Mouse (Mus musculus): ENCODE results near the gene Borcs6. TPM values are rescaled to one million over a fixed set of nuclear protein-coding genes. Genes with fewer than 3 reads are reported as not detected.

The Borcs6 gene
- 15.7 TPM for polyA plus RNA-seq (2014; fragmentation: Illumina TruSeq; extraction: RNeasy Lipid Tissue Mini Kit (QIAGEN cat#74804); ENCODE audit: insufficient read depth, low read depth, low replicate concordance)

GRCm38 (mm10) chr11:69059357-69059974 is at the start of gene Borcs6:
Gene Borcs6 (plus strand): TSS chr11:69059717.

DNA sequence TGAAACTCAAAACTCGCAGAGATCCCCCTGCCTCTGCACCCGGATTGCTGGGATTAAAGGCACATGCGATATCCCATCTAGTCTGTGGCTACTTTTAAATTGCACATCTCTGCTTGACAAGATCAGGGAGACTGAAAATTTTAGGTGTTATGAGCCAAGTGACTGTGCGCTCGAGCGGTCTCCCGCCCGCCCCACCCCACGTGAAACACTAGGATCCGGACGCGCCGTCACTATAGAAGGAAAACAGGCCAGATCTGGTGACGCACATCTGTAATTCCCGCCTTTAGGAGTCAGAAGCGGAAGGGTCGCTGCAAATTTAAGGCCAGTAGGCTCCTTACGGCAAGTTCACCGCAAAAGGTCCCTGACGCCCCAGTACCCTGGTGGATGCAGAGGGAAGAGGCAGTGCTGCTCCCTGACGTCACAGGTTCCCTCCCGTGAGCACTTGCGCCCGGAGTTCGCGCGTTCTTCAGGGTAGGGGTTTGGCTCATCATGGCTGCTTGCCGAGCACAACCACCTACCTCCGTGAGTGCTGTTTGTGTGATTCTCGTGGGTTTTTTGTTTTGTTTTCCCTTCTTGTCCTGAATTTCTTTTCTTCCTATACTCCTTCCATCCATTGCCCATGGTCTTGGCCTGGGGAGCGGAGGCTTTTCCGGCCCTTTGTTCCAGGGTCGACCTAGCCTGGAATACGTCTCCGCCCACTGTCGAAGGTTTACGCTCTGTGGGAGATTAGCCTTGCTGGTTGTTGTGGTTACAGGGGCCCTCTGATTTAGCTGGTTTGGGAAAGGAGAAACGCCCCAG is 43.7 kb upstream of the Borcs6 start, which contains the start of gene Ctc1:
Gene Ctc1, plus strand, starts transcription at position 268 of the 798 bp plus-strand sequence.

GRCm38 (mm10) chr11:69045531-69046394 is 13.8 kb upstream of the Borcs6 start, which contains the start of gene Aurkb:
Gene Aurkb (plus strand): TSS chr11:69045647.

GRCm38 (mm10) chr11:69070590-69071222 is 11.2 kb downstream of the Borcs6 start, which contains the start of gene Tmem107:
Gene Tmem107 (plus strand): TSS chr11:69070806.

DNA sequence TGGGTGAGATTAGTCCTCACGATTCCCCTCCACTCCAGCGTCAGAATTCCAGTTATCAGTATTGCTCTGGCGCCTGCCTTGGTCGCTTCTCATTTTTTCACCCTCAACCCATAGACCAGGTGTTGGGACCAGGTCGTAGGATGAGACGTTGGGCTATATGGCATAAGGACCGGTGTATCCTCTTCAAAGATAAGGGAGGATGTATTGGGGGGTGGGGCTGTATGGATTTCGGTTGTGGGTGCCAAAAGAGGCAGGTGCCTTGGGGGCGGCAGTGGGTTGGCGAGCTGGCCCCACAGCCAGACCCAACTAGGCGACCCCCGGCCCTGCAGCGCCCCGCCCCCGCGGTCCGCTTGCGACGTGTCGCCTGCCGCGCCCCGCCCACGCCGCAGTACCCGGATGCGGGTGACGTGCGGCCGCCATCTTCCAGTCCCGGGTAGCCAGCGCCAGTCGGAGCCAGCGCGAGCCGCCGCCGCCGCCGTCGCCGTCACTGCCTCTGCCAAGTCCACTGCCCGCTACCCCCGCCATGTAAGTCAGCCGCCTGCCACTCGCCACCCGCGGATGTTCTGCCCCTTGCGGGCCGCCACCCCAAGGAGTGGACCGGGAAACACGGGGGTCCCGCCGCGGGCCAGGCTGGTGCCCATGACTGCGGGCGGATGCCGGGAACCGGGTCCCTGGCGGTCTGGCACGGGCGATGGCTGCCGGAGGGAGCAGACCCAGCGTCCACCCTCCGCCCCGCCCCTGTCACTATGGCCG is 28.8 kb downstream of the Borcs6 start, which contains the start of gene Vamp2:
Gene Vamp2, plus strand, starts transcription at position 388 of the 753 bp plus-strand sequence.

DNA sequence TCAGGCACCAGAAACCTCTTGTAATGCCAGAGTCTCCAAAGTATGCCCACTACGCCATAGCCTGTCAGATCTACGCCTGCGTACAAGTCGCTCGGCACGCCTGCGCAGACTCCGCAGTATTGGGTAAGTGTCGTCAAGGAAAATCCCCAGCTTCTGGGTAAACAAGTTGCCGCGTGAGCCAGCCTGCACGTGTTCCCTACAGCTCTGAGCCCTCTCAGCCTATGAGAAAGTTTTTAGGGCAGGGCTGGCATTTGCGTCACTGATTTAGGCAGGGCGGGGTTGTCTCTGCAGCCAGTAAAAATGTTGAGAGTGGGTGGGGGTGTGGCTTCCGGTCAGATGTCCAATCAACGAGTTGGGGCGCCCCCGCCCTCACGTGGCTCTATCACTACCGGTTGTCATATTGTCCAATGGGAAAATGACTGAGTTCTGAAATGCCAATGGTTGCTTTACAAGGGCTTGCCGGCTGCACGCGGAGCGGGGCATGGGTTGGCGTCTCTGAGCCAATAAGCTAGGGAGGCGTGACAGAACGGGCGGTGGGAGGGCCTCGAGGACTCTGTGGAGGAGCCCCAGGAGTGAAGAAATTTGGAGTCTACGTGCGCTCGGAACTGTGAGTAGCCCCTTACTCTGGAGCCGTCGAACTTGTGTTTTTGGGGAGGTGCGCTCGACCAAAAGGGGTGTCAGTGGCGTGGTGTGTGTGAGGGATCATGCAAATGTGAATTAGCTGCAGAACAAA is 35.3 kb downstream of the Borcs6 start, which contains the start of gene Per1:
Gene Per1, plus strand, starts transcription at position 521 of the 733 bp plus-strand sequence.

Other genes with a start within 250 kb of the Borcs6 start
- gene Ndel1, start 187.9 kb upstream of the Borcs6 start, polyA plus RNA-seq (2014; fragmentation: Illumina TruSeq; extraction: RNeasy Lipid Tissue Mini Kit (QIAGEN cat#74804); ENCODE audit: insufficient read depth, low read depth, low replicate concordance), result 43.4 TPM
- not detected for gene Rnf222, start 171.2 kb upstream of the Borcs6 start, polyA plus RNA-seq (2014; fragmentation: Illumina TruSeq; extraction: RNeasy Lipid Tissue Mini Kit (QIAGEN cat#74804); ENCODE audit: insufficient read depth, low read depth, low replicate concordance)
- 2,813 TPM for gene Rpl26, start 158.1 kb upstream of the Borcs6 start, polyA plus RNA-seq (2014; fragmentation: Illumina TruSeq; extraction: RNeasy Lipid Tissue Mini Kit (QIAGEN cat#74804); ENCODE audit: insufficient read depth, low read depth, low replicate concordance)
- gene Odf4, start 132.6 kb upstream of the Borcs6 start, polyA plus RNA-seq (2014; fragmentation: Illumina TruSeq; extraction: RNeasy Lipid Tissue Mini Kit (QIAGEN cat#74804); ENCODE audit: insufficient read depth, low read depth, low replicate concordance), result not detected
- gene Arhgef15, start 102.2 kb upstream of the Borcs6 start, polyA plus RNA-seq (2014; fragmentation: Illumina TruSeq; extraction: RNeasy Lipid Tissue Mini Kit (QIAGEN cat#74804); ENCODE audit: insufficient read depth, low read depth, low replicate concordance), result 34.6 TPM
- gene Slc25a35, start 91.6 kb upstream of the Borcs6 start, polyA plus RNA-seq (2014; fragmentation: Illumina TruSeq; extraction: RNeasy Lipid Tissue Mini Kit (QIAGEN cat#74804); ENCODE audit: insufficient read depth, low read depth, low replicate concordance), result 9.0 TPM
- 17.0 TPM for gene Rangrf, start 84.5 kb upstream of the Borcs6 start, polyA plus RNA-seq (2014; fragmentation: Illumina TruSeq; extraction: RNeasy Lipid Tissue Mini Kit (QIAGEN cat#74804); ENCODE audit: insufficient read depth, low read depth, low replicate concordance)
- 2.7 TPM for gene Pfas, start 51.3 kb upstream of the Borcs6 start, polyA plus RNA-seq (2014; fragmentation: Illumina TruSeq; extraction: RNeasy Lipid Tissue Mini Kit (QIAGEN cat#74804); ENCODE audit: insufficient read depth, low read depth, low replicate concordance)
- gene Ctc1, start 43.8 kb upstream of the Borcs6 start, polyA plus RNA-seq (2014; fragmentation: Illumina TruSeq; extraction: RNeasy Lipid Tissue Mini Kit (QIAGEN cat#74804); ENCODE audit: insufficient read depth, low read depth, low replicate concordance), result 14.5 TPM
- 1.7 TPM for gene Aurkb, start 14.1 kb upstream of the Borcs6 start, polyA plus RNA-seq (2014; fragmentation: Illumina TruSeq; extraction: RNeasy Lipid Tissue Mini Kit (QIAGEN cat#74804); ENCODE audit: insufficient read depth, low read depth, low replicate concordance)
- gene Tmem107, start 11.1 kb downstream of the Borcs6 start, polyA plus RNA-seq (2014; fragmentation: Illumina TruSeq; extraction: RNeasy Lipid Tissue Mini Kit (QIAGEN cat#74804); ENCODE audit: insufficient read depth, low read depth, low replicate concordance), result 46.5 TPM
- 71.0 TPM for gene Vamp2, start 28.8 kb downstream of the Borcs6 start, polyA plus RNA-seq (2014; fragmentation: Illumina TruSeq; extraction: RNeasy Lipid Tissue Mini Kit (QIAGEN cat#74804); ENCODE audit: insufficient read depth, low read depth, low replicate concordance)
- gene Per1, start 35.5 kb downstream of the Borcs6 start, polyA plus RNA-seq (2014; fragmentation: Illumina TruSeq; extraction: RNeasy Lipid Tissue Mini Kit (QIAGEN cat#74804); ENCODE audit: insufficient read depth, low read depth, low replicate concordance), result 18.4 TPM
- gene Hes7, start 60.7 kb downstream of the Borcs6 start, polyA plus RNA-seq (2014; fragmentation: Illumina TruSeq; extraction: RNeasy Lipid Tissue Mini Kit (QIAGEN cat#74804); ENCODE audit: insufficient read depth, low read depth, low replicate concordance), result 0.12 TPM
- 0.39 TPM for gene 9130213A22Rik, start 62.9 kb downstream of the Borcs6 start, polyA plus RNA-seq (2014; fragmentation: Illumina TruSeq; extraction: RNeasy Lipid Tissue Mini Kit (QIAGEN cat#74804); ENCODE audit: insufficient read depth, low read depth, low replicate concordance)
- gene Aloxe3, start 66.2 kb downstream of the Borcs6 start, polyA plus RNA-seq (2014; fragmentation: Illumina TruSeq; extraction: RNeasy Lipid Tissue Mini Kit (QIAGEN cat#74804); ENCODE audit: insufficient read depth, low read depth, low replicate concordance), result 0.39 TPM
- not detected for gene Alox12b, start 97.3 kb downstream of the Borcs6 start, polyA plus RNA-seq (2014; fragmentation: Illumina TruSeq; extraction: RNeasy Lipid Tissue Mini Kit (QIAGEN cat#74804); ENCODE audit: insufficient read depth, low read depth, low replicate concordance)
- gene Alox8, start 138.1 kb downstream of the Borcs6 start, polyA plus RNA-seq (2014; fragmentation: Illumina TruSeq; extraction: RNeasy Lipid Tissue Mini Kit (QIAGEN cat#74804); ENCODE audit: insufficient read depth, low read depth, low replicate concordance), result 0.07 TPM
- not detected for gene Gucy2e, start 177.3 kb downstream of the Borcs6 start, polyA plus RNA-seq (2014; fragmentation: Illumina TruSeq; extraction: RNeasy Lipid Tissue Mini Kit (QIAGEN cat#74804); ENCODE audit: insufficient read depth, low read depth, low replicate concordance)